Mouse (Mus musculus): Measurements from ENCODE around the gene C130074G19Rik.

C130074G19Rik gene

GRCm38 (mm10) chr1:184872069-184872819 lies 10.8 kb downstream of the C130074G19Rik start:
- DNase-seq, result no peak

- DNase-seq, result no peak
Measured at GRCm38 (mm10) chr1:184871506-184871905, 11.5 kb downstream of the C130074G19Rik start.

GRCm38 (mm10) chr1:184870646-184871385 lies 12.2 kb downstream of the C130074G19Rik start:
- no peak for DNase-seq

DNA sequence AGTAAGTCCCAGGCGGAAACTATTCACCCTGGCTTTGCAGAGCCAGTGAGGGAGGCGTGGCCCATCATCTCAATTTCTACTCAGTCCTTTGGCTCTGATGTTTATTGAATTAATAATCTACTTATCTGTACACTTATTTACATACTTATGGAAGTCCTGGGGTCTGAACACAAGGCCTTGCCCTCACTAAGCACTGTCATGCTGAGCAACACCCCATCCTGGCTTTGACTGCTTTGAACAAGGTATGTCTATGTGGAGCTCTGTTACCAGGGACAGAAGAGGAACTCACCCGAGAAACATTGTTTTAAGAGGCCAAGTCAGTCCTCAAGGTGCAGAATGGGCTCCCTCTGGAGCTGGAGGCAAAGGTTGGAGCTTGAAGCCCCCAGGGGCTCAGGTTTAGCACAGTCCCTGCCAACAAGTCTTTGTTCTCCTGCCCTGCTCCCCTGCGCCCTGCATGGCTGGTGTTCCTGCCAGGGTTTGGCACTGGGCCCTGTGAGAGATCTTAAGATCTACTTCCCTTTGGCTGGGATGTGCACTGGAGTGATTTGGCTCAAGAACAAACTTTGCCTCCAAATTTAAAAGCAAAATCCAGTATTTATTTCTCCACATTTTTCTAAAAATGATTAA lies 13.0 kb downstream of the C130074G19Rik start:
- DNase-seq, result no peak

- no peak for DNase-seq
Measured at GRCm38 (mm10) chr1:184867640-184868120, 15.3 kb downstream of the C130074G19Rik start.

- no peak for DNase-seq
Measured at GRCm38 (mm10) chr1:184864381-184864801, 18.6 kb downstream of the C130074G19Rik start.

- no peak for DNase-seq
Measured at GRCm38 (mm10) chr1:184862636-184863035, 20.4 kb downstream of the C130074G19Rik start.

GRCm38 (mm10) chr1:184861551-184861950 lies 21.5 kb downstream of the C130074G19Rik start:
- no peak for DNase-seq

- no peak for DNase-seq
Measured at GRCm38 (mm10) chr1:184860276-184860675, 22.7 kb downstream of the C130074G19Rik start.

- no peak for DNase-seq
Measured at GRCm38 (mm10) chr1:184858253-184858652, 24.8 kb downstream of the C130074G19Rik start.

- no peak for DNase-seq
Measured at GRCm38 (mm10) chr1:184857216-184857615, 25.8 kb downstream of the C130074G19Rik start.

- DNase-seq, result no peak
Measured at GRCm38 (mm10) chr1:184853922-184854321, 29.1 kb downstream of the C130074G19Rik start.

DNA sequence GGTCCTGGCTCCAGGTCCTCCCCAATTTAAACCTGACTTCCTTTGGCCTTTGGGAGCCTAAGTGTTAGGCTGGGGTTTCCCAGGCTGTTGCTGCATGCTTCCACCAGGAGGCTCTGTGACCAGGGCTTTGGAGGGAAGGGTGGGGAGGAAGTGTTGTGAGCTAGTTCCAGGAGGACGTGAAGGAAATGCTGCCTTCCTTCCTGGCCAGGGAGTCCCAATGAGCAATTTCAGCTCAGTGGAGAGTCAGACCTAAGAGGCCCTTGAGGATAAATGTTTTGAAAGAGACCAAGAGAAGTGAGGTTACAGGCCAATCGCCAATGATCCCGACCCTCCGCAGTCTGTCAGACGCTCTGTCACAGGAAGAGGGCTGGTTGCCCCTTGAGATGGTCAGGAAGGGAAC lies 29.7 kb downstream of the C130074G19Rik start:
- DNase-seq, result peak; percentile 47 to 63

DNA sequence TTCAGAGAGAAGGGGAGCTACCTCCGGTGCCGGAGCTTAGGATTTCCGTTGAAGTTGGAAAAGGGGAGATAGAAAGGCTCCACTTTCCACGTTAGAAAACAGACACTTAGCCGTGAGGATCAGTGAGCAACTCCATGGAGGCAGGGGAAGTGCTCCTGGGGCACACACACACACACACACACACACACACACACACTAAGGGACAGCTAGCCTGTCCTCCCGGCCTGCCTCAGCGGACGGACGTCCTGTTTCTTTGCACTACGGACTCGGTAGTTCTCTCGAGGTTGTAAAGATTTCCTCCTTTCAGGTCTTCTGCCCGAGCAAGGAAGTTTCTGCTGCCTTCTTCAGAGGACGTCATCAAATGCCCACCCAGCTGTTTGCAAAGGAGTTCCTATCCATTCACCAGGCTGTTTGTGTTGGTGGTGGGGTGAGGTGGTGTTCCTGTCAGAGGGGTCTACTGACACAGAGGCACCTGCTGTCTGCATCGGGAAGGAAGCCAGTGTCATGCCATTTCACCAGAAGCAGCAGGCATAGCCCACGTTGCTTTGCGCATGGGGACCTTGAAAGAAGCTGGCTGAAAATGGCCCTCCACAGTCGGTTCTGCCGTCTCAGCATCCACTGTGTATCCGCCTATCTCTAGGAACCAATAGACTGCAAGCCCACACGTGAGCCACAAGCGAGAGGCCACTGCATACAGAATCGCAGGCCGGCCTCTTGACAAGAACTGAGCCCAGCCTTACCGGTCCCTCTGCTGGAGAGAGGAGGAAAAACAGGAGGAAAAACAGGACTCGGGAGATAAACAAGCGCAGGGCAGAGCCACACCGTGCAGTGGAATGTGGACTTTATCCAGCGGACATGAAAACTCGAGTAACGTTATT lies 31.0 kb downstream of the C130074G19Rik start:
- peak; percentile 65 to 72 for DNase-seq

GRCm38 (mm10) chr1:184851166-184851565 lies 31.9 kb downstream of the C130074G19Rik start:
- no peak for DNase-seq

DNA sequence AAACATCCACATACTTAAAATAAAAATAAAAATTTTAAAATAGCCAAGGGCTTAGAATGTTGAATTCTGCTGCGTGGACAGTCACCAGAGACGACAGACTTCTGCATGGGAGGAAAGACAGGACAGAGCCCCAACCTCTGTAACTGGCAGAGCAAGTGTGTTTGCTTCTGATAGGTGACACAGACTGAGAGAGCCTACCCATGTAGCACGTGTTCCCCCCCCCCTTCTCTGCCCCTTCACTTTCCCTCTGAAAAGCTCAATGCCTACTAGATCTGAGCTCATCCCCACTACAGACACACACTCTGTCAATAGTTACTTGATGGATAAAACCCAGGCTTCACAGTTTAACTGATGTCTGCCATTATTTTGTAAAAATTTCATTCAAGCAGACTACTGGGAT lies 36.0 kb downstream of the C130074G19Rik start:
- no peak for DNase-seq

DNA sequence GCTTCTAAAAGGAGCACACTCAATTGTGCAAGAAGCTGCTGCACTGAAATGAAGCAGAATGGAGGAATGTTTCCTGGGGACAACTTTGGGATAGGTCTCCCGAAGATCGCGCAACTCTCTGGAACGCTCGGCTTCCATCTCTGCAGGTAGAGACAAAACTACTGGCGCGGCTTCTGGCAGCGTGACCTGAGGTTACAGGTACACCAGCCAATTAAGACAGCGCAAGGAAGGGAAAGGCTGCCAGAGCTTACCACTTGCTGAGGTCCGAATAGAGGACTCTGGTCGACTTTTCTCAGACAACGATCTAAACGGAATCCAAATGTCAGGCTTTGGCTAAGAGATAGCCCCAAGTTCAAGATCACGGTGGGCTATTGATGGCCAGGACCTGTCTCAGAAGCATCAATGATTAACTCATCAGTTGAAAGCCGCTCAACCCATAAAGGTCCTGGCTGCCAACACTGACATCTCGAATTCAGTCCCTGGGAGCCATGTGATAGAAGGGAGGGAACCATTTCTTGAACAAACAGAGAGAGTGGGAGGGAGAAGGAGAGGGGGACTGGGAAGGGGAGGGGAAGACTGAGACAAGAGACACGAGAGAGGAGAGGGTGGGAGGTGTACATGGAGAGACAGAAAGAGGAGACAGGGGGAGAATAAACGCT lies 36.8 kb downstream of the C130074G19Rik start, which contains the start of gene Marc2:
Gene Marc2 (minus strand): TSS at position 360 of the 659 bp plus-strand sequence.
- no peak for DNase-seq

- peak; percentile 76 to 80 for DNase-seq
Measured at GRCm38 (mm10) chr1:184845111-184846071, 37.6 kb downstream of the C130074G19Rik start.

DNA sequence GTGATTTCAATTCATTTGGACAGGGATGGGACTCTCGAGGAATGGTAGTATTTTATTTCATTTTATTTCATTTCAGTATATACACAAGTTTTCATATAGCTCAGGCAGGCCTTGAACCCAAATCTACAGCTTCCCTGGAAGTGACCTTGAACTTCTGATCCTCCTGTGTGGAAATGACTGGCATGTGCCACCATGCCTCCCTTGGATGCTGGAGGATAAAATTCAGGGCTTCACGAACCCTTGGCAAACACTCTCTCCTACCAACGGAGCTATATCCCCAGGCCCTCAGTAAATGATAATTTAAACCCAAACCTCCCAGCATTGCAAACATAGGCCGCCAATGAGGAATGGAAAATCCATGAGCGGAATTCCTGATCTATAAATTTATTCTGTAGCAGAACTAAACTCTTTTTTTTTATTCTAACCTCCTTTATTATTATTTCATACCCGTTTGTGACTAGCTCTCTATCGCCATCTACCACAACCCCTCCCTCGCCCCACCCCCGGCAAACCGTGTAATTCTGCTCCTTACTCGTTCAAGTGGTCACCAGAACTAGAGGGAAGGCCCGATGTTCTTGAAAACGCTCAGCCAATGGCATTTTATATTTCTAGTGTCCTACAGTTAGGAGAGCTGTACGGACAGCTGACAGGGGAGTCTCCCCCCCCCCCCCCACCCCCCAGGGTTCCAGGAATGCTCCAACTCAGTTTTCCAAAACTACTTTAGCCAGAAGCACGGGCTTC lies 38.5 kb downstream of the C130074G19Rik start:
- peak in 1 of 2 experiments; percentile 11 for DNase-seq

DNA sequence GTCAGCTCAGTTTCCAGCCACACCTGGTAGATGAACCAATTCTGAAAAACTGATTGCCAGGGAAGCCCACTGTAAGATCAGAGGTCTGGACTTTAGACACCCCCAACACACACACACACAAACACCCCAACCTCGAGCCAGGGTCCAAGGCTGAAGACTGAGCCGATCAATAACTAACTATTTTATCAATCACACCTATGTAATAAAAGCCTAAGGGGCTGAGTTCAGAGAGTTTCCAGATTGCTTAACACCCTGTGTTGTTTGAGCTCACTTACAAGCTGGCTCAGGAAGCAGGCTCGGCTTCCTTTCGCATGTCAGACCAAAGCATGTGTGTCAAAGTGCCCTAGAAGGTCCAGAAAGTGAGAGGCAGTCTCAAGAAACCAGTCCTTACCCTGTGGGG lies 45.4 kb downstream of the C130074G19Rik start:
- no peak for DNase-seq

Data from cerebellum, postnatal 36 days (tissue).